Mouse (Mus musculus) bone marrow, adult 2 months (tissue): ENCODE results near the gene Folh1. TPM values are rescaled to one million over a fixed set of nuclear protein-coding genes. Genes with fewer than 3 reads are reported as not detected.

Source experiments
- H3K27ac ChIP-seq: fragments of 200-500 bp; 2 replicates; pipeline ENCODE4 v1.5.1; 2012; ENCODE audit warnings: low read depth, mild to moderate bottlenecking, control low read depth, inconsistent platforms, low read length; ENCODE audit not compliant: control insufficient read depth, poor library complexity, insufficient read depth
- H3K4me1 ChIP-seq: fragments of 200-500 bp; 2 replicates; pipeline ENCODE4 v1.6.1; 2011; ENCODE audit warnings: low read length; ENCODE audit not compliant: control insufficient read depth, insufficient read depth
- H3K4me3 ChIP-seq: fragments of 200-500 bp; replicated peaks from 2 replicates; pipeline ENCODE3; 2011; ENCODE audit warnings: mild to moderate bottlenecking, low read depth, low read length, control low read depth; ENCODE audit not compliant: control insufficient read depth
- CTCF ChIP-seq: fragments of 200-500 bp; IDR thresholded peaks from 2 replicates; pipeline ENCODE4 v1.5.1; 2011; ENCODE audit warnings: low read length, control low read depth; ENCODE audit not compliant: control insufficient read depth, insufficient read depth
- POLR2A ChIP-seq: fragments of 200-500 bp; IDR thresholded peaks from 2 replicates; pipeline ENCODE4 v1.6.1; 2011; ENCODE audit warnings: low read depth, mild to moderate bottlenecking, control low read depth, low read length, borderline replicate concordance; ENCODE audit not compliant: control insufficient read depth
- polyA plus RNA-seq: library from polyadenylated mRNA; stranded (reverse); fragments of >200 nt; gene quantifications from 2 replicates; pipeline ENCODE4 v1.2.4, GENCODE M21; 2011; ENCODE audit warnings: low replicate concordance; ENCODE audit not compliant: missing spikeins, insufficient read depth, insufficient read length

The Folh1 gene
- polyA plus RNA-seq, 1 experiment = not detected

- Histone ChIP-seq H3K4me1 (no peaks in the 10 kb centered on the region), H3K4me3 (no peak within 1 kb of the TSS), H3K27ac (no peak within 1 kb of the TSS)
- TF ChIP-seq CTCF (no peak), POLR2A (no peak)
Measured at GRCm38 (mm10) chr7:86688030-86688429, 87.7 kb downstream of the Folh1 start, which contains the start of gene Olfr292. Gene Olfr292, plus strand, starts transcription at chr7:86688330.

Other genes starting within 250 kb of the Folh1 start
- gene Olfr295, start 192.1 kb downstream of the Folh1 start, polyA plus RNA-seq = 0.27 and 1.1 TPM in 2 replicates
- not detected in 2 replicates for gene Olfr294, start 159.3 kb downstream of the Folh1 start, polyA plus RNA-seq
- gene Olfr293, start 126.9 kb downstream of the Folh1 start, polyA plus RNA-seq = not detected in 2 replicates
- not detected in 2 replicates for gene Olfr292, start 87.6 kb downstream of the Folh1 start, polyA plus RNA-seq
- gene Vmn2r77, start 19.1 kb upstream of the Folh1 start, polyA plus RNA-seq = not detected in 2 replicates
- gene Vmn2r78, start 139.2 kb upstream of the Folh1 start, polyA plus RNA-seq = not detected in 2 replicates
- 0.14 TPM in 1 of 2 replicates, not detected in the other for gene Vmn2r79, start 220.2 kb upstream of the Folh1 start, polyA plus RNA-seq